Mouse (Mus musculus): ENCODE results near the gene Rhoj.
A peak's percentile ranks its signal among the peaks of the same experiment; 100 is the strongest.
"Not testable (repeated sequence)": the region's sequence is repeated elsewhere in the genome, so short reads cannot be mapped to it uniquely, and the experiment has no call there.

Rhoj gene

DNA sequence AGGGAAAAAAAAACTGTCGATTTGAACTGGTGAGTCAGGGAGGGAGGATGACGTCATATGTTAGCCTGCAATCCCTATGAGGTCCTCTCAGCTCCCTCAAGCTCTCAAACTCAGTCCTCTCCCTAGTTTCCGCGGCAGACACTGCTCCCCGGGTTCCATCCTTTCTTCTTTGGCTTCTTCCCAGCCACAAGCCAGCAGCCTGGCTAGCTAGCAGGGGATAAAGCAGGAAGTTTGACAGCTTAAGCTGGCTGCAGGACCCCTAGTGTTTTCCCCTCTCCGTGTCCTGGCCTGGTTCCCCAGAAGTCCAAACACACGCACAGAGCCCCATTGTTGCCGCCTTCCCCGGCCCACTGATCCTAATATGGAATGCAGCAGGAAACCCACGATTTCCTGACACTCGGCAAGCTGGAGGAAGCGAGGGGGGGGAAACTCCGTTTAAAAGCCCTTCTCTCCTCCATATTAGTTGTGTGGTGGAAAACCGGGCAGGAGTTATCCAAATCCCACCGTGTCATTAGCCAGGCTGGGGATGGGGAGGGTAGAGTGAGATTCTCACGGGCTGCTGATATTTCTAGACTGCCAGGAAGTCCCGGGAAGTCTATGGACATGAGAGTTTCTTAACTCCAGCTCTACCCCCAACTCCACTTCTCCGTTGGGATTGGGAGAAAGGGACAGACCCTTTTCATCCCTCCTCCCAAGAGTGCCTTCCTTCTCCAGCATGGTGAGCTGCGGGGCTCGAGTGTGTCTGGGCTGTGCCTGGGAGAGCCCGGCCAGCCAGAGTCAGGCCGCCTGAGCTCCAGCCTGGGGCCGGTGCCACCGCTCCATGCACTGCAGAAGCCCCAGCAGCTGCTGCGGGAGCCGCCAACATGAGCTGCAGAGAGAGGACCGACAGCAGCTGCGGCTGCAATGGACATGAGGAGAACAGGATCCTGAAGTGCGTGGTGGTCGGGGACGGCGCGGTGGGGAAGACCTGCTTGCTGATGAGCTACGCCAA lies at the start of gene Rhoj:
Gene Rhoj, plus strand, starts transcription at position 362 of the 991 bp plus-strand sequence.
- DNase-seq: peak; percentile 84

DNA sequence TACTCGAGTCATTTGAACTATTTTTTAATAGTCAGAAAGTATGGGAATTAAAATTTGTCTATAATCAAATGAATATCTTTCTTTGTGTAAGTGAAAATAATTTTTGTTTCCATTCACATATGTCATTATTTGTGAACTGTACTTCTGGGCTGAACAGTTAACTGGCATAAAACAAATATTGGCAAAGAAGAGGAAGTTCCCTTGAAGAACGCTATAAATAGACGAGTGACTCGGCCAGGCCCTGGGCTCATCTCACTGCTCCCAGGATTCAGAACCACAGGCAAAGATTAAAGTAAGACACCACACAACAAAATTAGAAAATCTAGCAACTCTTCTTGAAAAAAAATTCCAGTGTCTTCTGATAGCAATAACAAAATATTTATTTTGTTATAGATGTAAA lies 36.4 kb upstream of the Rhoj start:
- no peak for DNase-seq

DNA sequence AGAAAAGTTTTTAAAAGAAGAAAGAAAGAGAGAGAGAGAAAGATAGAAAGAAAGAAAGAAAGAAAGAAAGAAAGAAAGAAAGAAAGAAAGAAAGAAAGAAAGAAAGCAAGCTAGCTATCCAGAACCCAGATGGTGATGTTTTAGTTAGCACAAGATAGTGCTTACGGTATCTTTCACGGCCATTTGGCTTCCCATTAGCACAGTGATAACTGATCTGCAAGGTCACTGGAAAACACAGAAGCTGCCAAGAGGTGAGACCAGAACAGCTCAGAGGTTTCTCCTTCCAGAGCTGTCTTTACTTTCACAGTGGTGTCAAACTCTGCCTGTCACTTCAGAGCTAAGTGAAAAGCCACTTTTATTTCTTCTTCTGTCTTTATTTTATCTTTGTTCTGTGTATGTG lies 32.4 kb upstream of the Rhoj start:
- no peak for DNase-seq

DNA sequence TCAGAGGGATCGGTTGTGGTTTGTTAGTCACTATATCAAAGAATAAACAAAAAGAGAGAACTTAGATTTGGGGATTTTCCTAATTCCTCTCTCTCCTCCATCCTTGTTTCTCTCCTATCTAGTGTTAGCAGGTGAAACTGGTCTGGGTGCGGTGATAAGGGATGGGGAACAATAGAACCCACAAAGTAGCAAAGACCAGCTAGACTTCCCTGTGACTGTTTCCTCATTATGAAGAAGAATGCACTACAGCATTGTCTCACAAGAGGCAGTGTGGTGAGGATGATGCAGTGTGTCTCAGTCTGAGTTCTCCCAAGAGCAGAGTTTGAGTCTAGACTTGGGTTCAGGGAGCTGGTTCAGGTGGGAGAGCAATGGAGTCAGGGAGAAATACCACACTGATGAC lies 30.7 kb upstream of the Rhoj start:
- no peak for DNase-seq

DNA sequence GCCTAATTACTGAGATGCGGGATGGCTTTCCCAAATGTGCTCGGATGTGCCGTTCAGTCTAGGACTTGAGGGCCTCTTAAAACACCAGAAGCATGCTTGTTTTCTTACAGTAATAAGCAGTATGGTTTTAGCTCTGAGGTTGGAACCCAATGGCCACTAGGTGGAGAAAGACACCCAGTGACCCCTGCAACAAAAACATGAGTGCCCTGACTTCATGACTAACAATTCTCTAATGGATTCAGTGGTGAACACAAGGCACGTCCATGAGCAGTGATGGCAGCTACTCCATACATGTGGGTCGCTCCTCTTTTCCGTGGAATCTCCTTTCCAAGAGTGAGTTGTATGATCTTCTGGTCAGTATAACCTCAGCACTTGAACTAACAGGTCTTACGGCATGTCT lies 27.6 kb upstream of the Rhoj start:
- DNase-seq: peak; percentile 29

DNA sequence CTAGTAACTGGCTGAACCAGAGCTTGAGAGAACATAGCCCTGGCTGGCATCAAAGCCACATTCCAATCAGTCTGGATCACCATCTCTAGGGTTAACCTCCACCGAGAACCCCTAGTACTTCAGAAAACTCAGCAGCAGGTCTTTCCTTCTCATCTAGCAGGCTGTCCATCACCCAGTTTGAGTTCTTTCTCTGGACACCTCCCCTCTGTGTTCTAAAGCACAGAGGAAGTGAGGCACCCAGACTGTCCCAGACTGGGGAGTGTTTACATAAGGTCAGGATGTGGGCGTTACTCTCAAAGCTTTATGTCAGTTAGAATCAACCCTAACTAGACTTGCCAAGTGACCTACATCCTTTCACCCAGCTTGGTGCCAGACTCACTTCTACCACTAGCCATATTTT lies 24.9 kb upstream of the Rhoj start:
- no peak for DNase-seq

DNA sequence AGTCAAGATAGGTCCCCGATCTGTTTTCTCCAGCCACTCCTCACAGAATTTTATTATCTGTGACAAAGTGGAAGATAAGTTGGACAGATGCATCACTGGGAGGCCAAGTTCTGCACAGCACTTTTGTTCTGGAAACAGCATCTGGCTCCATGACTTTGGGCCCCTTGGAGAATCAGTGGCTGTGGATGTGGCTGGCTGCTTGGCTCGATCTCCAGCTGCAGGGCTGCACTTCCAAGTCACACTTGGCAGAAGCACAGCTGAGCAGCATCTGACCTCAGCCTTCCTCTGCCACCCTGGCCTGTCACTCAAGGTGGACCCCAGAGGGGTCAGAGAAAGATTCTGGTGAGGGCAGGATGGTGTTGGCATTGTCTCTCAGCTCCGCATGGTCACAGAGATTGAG lies 22.0 kb upstream of the Rhoj start:
- DNase-seq: no peak

DNA sequence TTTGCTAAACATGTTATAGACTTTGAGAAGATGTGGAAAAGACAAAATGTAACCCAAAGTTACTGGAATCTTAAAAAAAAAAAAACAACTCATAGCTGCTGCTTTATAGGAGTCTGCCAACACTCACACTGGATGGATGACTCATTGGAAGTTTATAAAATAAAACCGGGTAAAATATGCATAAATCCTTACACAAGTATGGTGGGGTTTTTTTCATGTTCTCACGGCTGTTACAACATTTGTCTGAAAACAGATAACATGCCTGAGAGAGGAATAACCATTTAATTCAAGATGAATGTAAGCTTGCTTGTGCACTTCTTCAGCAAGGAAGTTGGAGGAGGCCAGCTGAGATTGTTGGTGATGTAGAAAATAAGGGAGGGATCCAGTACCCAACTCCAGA lies 17.6 kb upstream of the Rhoj start:
- no peak for DNase-seq

DNA sequence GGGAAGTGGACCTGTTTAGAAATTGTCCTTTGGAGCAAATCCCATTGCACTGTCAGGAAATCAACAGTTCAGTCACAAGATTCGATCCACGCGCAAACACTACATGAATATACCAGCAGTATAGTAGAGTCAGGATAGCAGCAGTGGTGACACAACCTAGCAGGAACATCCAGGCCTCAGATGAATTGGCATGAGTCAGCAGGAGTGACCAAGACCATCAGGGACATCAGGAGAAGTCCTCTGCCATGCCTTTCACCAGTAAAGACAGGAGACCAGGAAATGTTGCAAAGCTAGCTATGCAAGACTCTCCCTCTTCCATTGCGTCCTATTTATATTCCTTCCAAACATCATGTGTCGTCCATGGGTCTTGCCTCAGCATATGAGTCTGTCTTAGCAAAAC lies 16.6 kb upstream of the Rhoj start:
- no peak for DNase-seq

DNA sequence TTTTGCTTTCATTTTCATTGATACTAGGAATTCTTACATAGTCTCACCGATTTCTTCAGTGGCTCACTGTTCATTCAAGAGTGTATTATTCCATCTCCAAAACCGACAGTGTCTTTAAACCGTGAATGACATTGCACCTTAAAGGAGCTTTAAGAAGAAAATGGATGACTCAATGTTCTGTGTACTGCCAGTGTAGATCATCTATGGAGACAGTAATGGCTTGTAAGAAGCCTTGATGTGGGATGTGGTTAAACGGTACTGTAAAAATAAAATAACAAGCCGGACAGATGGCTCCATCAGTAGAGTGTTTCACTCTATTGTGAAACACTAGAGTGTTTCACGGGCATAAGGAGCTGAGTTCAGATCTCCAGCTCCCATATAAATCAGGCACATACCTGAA lies 15.2 kb upstream of the Rhoj start:
- DNase-seq: no peak

DNA sequence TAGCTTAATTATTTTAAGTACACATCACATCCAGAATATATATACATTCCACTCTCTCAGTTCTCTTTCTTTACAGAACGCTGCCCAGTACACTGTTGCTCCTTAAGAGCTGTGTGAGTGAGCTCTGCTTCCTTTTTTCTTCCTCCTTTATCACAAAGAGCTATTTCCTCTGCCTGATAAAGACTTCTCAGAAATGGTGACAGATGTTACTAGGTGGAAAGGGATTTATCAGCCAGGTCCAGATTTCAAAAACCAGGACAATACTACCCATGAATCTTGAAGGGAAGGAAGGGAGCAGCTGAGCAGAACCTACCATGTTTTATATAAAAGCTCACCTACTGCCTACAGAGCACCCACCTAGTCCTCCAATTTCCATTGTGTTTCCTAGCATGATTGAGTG lies 8.3 kb upstream of the Rhoj start:
- no peak for DNase-seq

DNA sequence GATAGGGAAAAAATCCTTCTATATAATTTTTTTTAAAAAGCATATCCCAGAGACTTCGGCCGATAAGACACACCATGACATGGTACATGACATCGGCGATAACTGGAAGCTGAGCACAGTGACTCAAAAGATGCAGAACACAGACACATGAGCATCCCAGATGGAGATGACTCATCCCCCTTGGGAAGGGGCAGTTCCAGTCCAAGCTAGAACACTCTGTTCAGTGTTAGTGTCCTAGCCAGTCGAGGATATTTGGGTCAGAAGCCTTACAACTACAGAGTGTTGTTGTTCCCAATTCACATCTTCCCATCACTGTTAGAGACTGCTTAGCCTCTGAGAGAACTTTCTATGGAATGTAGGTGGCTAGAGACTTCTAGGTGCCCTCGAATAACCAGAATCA lies 4.0 kb upstream of the Rhoj start:
- no peak for DNase-seq

DNA sequence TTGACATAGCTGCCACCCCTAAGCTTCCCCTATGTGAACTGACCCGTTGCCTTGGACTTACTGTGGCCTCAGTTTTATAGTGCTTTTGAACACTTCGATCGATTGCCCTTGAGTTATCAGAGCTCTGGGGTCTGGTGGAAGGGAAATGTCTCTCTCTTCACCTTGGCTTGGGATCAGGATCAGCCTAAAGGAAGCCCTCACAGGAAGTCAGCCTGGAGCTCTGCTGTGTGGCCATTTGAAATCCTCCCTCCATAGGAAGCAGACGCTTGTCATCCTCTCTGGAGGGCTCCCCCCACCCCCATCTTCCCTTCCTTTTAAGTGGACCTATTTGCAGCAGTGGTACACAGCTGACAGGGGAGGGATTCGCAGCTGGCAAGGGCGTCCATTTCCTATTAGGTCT lies 1.6 kb downstream of the Rhoj start:
- peak; percentile 56 for DNase-seq

DNA sequence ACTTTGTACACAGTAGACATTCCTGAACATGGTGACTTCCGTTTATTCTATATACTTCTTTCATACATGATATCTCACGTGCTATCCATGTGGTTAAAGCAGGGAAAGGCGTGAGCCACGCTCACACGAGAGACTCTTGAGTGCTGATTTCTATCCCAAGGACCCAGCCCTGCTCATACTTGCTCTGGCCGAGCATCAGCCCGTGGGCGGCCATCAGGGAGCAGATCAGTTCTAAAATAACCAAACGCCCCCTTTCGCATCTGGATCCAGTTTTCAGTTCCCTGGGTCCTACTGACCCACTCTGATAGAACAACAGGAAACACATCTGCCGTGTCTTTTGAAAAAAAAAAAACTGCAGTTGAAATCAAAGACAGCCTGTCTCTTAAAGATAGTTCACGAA lies 2.6 kb downstream of the Rhoj start:
- DNase-seq: no peak

DNA sequence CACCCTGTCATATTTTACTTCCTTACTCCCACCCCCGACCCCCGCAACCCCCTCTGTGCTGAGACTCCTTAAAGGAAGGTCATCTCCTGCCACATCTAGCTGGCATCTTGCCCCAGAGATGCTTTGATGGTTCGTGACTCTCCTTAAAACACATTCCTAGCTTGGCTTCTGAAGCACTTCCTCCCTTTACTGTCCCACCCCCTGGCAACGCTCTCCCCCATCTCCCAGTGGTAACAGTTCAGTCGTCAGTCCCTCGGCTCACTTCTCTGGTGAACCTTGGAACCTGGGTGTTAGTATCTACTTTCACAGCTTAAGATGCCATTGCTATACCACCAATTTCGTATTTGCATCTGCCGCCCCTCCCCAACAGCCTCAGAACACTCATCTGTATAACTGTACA lies 3.8 kb downstream of the Rhoj start:
- DNase-seq: peak; percentile 24

DNA sequence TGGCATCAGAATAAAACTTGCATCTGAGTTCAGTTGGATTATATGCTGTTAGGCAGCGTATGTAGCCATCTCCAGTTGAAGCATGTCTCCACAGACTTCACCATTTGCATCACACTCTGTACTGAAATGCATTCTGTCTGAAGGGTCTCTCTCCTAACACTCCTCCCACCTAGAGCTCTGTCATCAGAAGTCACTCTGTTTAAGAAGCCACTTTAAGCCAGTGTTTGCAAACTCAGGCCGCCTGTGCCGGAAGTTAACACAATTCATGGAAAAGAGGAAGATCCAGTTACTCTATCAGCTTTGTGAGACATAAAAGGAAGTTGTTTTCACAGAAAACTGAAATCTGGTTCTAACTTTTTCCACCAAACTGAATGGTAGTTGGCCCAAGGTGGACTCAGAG lies 5.9 kb downstream of the Rhoj start:
- no peak for DNase-seq

DNA sequence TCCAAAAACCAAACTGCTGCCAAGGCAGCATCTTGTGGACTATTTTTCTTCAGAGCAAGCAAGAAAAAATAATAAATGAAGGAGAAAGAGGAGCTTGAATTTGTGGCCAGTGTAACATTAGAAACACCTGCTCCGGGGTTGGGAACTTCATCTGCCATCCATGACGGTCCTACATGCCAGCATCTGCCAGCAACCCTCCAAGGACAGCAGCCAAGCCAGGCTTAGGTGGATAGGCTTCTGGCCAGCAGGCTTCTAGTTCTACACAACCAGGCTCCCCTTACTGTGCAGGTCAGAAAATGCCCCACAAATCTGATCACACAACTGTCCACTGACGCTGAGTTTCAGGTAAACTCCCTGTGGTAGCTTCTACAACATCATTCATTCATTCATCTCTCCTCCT lies 7.7 kb downstream of the Rhoj start:
- DNase-seq: no peak

DNA sequence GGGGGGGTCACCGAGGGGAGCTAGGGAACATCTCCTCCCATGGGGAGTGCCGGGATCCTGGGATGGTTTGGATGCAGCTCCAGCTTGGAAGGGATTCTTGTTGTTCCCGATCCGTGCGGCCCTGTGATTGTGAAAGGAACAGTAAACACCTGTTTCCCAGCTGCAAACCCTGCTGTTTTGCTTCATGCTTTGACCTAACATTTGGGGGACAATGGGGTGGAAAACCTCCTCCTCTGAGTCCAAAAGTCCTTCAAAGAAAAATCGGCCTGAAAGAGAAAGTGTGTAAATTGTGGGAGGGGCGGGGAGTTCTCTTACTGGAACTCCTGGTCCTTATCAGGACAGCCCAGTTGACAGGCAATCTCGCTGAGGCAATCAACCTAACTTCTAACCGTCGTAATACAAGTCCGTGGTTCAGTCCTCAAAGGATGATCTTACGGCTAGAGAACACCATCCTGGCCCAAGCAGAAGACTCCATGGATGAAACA lies 12.4 kb downstream of the Rhoj start:
- DNase-seq: no peak

DNA sequence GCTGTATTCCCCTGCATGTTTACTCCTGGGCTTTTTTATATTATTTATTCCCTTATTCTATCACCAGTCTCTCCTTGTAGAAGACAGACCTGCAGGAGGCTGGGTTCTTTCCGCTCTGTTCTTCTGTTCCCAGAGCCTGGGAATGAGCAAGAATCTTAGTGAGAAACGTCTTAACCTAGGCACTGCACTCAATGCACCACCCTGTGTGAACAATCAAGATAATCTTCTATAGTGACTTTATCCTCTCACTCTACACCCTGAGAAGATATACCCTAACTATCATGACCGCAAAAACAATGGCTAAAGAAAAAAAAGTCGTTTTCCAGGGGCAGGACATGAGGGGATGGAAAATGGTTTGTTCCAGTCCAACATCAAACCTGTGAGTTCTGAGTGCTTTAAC lies 13.1 kb downstream of the Rhoj start:
- no peak for DNase-seq

DNA sequence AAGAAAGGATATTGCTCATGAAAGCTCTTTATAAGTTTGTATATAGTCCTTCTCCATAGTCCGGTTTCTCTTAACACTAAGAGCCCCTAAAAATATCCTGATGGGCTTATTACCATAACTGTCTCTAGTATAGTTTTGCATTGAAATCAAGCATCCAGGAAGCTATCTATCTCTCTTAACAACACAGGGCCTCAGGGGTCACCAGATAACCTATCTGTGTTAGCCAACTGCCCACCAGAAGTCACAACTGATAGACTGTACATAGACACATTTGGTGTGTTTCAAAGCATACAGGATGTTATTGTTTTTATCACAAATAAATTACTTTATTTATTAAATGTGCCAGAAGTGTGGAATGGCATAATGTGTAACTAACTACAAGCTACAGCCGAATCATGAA lies 21.1 kb downstream of the Rhoj start:
- DNase-seq: no peak

DNA sequence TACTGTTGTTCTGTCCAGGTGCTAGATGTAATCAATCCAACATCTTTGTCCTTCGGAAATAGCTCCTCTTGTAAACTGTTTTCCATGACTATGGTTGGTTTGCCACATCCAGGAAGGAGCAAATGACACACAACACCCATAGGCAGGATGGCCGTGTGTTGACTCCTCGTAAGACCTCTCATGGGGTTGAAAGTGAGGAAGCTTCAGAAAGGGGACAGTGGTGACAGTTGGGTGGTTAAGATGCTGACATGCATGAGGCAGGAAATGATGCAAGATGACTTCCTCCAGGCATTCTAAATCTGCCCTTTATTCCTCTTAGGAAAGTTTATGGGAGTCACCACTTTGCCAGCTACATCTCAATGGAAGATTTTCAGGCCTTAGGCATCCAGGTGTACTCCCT lies 31.8 kb downstream of the Rhoj start:
- no peak for DNase-seq

DNA sequence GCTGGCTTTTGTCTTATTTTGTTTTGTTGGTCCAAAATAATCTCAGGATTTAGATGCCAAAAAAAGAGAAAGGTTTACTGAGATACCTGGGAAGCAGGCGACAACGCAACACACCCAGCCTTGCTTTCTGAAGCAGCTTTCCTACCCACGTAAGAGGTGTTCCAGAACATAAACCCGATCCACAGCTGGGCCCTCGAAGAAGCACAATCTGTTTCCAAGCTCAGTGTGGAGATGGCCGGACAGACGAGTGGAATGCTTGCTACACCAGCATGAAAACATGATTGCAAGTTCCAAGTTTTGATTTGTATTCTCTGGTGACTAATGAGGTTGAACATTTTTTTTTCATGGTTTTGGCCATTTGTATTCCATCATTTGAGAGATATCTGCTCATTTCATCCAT lies 32.2 kb downstream of the Rhoj start:
- no peak for DNase-seq

DNA sequence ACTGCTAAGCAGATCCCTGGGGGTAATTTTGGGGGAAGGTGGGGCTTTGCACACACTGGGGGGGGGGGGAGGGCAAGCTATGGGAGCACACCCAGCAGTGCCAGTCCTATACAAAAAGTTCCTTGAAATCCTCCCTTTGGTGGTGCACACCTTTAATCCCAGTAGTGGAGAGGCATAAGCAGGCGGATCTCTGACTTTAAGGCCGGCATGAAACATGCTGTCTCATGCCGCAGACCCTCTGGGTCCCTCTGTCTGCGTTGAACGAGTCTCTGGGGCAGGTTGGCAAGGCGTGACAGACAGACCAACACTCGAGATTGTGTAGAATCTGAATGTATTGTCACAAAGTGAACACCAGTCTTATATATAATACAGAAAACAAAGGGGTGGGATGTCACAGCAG lies 40.4 kb downstream of the Rhoj start:
- no peak for DNase-seq

DNA sequence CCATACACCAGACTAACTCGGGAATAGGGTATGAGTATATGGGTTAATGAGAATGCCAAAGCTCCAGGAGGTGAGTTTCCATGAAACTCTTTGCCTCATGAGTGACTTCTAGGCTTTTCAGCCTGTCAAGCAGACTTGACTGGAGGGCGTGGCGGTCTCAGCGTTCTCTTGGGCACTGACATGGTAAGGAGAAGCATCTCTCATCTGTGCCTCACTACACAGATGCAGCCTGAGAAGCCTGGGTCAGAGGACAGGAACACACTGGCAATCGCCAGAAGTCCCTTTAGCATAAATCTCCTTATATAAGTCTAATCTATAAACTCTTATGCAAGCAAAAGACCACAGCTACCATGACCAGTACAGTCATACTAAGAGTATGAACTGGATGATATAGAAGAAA lies 41.4 kb downstream of the Rhoj start:
- not testable (repeated sequence) for DNase-seq

DNA sequence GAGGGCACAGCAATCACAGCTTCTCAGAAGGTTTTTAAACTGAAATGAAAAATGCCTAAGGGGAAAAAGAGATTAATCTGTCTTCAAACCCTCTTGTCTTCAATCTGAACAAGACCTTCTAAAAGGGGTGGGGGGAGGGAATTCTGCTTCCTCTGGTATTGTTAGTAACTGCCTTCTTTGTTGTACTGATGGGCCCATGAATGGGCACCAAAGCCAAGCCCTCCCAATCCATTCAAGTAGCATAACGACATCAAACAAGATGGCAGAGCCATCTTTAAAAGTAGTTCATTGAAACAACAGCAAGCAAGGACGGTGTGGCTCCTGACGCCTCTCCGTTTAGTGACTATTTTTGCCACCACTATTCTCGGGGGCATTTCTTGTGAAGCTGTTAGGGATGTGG lies 42.6 kb downstream of the Rhoj start:
- no peak for DNase-seq
